Mouse (Mus musculus) stomach, postnatal 0 days (tissue): ENCODE data around the gene Carmil1.

Source experiments
- CTCF ChIP-seq: IDR thresholded peaks from 2 replicates; pipeline ENCODE4 v1.5.1; 2016; ENCODE audit warnings: antibody characterized with exemption, low read depth, mild to moderate bottlenecking, moderate library complexity
- EP300 ChIP-seq: optimal IDR thresholded peaks from 2 replicates; pipeline ENCODE3; 2016; ENCODE audit warnings: antibody characterized with exemption

DNA sequence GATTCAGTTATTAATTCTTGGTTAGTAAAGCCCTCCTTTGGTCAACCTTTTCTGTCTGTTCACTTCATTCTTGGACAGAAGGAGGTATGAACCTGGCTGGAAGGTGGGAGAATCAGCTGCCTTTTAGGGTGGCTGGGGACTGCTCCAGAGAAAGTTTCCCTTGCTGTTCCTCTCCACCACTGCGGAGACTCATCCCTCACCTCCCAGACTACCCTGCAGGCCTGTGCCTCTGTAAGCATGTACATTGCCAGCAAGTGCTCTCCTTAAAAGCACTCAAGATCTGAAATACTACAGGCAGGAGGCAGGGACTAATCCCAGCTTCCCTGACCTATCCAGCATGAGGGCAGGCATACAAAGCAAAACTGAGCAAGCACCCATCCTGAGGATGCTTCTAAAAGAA, 117.2 kb downstream of the Carmil1 start:
- TF ChIP-seq CTCF (no peak), EP300 (no peak)
